Mouse (Mus musculus) urinary bladder, postnatal 14 days (tissue): Measurements from ENCODE around the gene Armc6.
"Not testable (repeated sequence)": the region's sequence is repeated elsewhere in the genome, so short reads cannot be mapped to it uniquely, and the experiment has no call there.

ENCODE experiments used
- DNase-seq: peaks from one replicate; pipeline ENCODE4 v3.0.0; 2021; ENCODE audit warnings: low spot score

Armc6 gene

GRCm38 (mm10) chr8:70230837-70231236 is 3.4 kb downstream of the Armc6 start:
- no peak for DNase-seq

- no peak for DNase-seq
Observed at GRCm38 (mm10) chr8:70227997-70228396, 6.3 kb downstream of the Armc6 start.

GRCm38 (mm10) chr8:70223341-70223740 is 10.9 kb downstream of the Armc6 start:
- peak; percentile 49 for DNase-seq

DNA sequence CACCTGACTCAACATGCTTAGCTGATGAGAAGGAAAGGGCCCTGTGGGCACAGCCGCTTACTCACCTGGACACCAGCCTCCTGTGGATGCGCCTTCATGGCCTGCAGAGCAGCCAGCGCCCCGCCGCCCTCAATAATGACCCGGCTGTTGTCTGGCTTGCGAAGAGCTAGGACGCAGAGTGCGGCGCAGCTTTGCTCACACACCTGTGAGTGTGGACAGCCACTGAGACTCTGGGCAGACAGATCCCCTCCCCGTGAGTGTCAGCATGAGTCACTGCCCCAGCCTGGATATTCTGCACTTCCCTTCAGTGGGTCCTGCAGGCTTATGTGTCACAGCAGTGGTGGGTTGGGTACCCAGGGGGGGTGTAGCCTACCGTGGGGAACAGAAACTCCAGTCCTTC is 12.2 kb downstream of the Armc6 start:
- no peak for DNase-seq

- DNase-seq = no peak
Observed at GRCm38 (mm10) chr8:70220911-70221310, 13.4 kb downstream of the Armc6 start.

DNA sequence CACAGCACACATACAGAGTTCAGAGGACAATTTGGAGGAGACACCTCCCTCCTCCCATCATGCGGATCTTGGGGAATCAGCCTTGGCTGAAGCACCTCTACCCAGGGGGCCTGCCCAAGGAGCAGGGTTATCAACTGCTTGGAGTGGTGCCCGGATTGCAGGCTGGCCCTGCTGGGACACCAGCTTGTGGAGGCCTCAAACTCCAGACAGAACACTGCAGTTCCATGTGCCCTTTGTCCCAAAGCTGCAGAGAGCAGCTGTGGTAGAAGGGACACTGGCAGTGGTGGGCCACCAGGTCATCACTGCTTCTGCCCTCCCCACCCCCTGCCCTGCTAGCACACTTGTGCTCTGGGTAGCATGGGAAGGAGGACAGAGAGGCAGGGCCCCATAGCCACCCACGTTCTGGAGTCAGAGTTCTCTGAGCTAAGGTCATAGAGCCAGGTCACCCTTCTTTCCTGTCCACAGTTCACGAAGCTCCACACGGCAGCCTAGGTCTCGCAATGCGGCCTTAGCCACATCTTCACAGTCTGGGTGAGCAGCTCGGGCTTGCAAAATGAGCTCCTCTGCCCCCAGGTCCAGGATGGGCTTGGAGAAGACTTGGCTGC is 13.9 kb downstream of the Armc6 start:
- DNase-seq = no peak

- no peak for DNase-seq
Observed at GRCm38 (mm10) chr8:70219107-70219684, 15.1 kb downstream of the Armc6 start.

DNA sequence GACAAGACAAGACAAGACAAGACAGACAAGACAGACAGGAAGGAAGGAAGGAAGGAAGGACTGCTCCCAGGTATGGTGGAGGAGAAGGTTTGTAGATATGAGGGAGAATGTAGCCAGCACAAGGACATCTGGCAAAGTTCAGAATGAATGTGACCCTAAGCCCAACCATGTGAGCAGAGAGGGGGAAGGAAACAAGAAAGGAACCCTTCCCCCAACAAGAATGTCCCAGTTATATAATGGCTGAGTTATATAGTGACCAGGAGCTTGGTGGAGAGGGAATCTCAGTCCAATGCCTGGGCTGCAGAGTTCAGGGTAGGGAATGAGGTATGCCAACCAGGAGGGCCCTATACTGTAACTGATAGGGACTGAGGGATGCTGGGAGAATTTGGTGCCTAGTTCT is 16.8 kb downstream of the Armc6 start:
- no peak for DNase-seq

DNA sequence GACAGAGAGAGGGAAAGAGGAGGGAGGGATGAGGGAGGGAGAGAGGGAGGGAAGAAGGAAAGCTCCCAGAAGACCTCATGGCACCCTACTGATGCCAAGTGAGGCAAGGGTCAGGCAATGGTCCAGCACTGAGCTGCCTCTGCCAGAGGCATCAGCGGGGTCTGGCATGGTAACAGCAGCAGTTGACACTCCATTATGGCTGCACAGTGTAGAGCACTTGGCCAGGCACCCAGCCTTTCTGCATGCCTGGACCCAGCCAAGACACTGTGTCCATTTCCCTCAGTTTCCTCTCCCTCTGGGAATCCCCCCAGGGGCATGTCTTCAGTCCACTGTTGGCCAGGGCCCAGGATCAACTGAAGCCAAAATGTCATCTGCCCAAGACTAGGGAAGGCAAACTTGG is 17.7 kb downstream of the Armc6 start:
- peak; percentile 50 for DNase-seq

GRCm38 (mm10) chr8:70216161-70216560 is 18.1 kb downstream of the Armc6 start:
- not testable (repeated sequence) for DNase-seq

DNA sequence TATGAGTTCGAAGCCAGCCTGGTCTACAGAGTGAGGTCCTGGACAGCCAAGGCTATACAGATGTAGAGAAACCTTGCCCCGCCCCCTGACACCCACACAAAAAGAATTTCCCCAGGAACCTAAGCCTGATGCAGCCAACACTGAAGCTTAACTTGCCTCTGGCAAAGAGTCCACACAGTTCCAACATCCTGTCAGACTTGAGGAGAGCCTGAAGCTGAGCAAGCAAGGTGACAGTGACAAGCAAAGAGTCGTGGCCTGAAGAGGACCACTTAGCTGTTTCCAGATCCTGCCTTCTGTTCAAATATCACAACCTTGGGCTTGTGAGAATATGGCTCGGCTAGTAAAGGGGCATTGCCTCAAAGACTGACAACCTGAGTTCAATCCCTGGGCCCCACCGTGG is 19.2 kb downstream of the Armc6 start:
- DNase-seq = no peak

DNA sequence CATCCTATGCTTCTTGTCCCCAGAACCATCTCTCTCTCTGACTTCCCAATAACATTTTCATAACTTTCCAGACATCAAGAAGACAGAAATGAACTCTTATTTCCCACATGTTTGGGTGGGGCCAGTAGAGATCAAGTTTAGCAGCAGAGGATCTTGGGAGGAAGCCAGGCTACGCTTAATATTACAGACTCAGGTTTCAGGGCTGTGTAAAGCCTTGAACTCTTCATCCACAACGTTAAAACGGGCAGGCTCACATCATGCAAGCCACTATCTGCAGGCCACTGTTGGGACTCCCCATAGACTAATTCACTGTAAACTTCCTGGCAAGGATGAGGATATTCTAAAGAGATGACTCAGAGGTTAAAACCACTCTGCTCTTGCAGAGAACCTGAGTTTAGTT is 19.9 kb downstream of the Armc6 start:
- no peak for DNase-seq

DNA sequence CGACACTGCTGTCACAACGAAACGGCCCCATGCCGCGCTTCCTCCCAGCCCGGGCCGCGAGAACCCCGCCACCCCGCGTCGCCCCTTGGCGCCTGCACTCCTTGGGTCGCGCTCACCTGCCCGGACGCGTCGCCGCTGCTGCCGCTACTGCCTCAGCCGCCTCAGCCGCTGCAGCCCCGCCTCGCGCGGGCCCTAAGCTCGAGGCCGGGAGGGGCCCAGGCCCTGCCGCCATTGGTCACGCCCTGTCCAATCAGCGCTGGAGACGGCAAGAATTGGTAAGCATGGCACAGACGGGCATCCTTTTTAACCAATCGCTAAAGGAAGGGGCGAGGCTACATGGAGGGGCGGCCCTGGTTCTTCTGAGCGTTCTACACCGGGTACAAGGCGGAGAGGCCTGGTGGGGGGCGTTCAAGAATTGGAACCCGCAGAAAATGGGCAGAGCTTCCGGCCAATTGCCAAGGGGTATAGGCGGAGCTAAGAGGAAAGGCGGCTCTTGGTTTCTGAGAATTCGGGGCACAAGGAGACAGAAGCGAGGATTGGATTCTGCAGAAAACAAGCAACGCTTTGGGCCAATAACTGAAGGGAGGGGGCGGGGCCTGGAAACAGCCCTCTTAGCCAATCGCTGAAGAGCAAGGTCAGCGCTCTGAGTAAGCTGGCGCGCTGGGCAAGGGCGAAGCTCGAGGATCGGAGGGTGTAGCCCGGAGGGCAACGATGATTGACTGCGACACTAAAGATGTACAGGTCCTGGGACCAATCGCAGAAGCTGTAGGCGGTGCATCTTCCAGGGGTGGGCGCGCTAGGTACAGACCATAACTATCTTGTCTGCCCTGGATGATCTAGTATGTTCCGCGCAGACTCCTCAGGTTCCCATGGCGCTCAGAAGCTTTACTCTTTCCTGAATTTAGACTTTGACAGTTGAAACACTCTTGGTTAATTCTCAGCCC is 21.9 kb downstream of the Armc6 start, which contains the start of gene Slc25a42:
TSS of gene Slc25a42 (minus strand) at position 194 of the 944 bp plus-strand sequence.
- peak; percentile 97 for DNase-seq

DNA sequence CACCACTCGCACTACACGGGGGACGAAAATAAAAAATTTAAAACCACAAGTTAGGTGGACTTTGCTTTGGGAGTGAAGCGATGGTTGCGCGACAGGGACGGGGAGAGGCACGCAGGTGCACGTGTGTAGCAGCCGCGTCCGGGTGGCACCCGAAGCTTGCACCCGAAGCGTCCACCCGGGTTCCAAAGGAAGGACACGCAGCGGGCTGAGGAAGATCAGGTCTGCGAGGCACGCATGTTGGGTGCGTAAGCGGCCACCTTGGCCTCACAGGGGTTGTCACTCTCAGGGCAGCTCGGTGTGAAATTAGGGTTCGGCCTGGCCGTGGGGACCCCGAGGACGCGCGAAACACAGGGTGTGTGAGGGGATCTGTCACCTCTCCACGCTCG is 22.5 kb downstream of the Armc6 start:
- peak; percentile 33 for DNase-seq

DNA sequence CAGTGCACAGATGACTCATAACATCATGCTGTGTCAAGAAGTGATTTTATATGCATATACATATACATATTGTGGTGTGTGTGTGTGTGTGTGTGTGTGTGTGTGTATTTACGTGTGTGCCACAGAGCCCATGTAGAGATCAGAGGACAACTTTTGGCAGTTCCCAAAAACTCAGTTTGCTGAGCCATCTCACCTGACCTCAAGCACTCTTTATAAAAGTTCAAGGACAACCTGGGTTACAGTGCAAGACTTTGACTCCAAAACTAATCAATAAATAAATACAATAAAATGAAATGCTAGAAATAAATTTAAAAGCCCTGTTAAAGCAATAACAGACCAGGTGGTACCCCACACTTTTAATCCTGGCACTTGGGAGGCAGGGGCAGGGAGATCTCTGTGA is 23.0 kb downstream of the Armc6 start:
- no peak for DNase-seq

DNA sequence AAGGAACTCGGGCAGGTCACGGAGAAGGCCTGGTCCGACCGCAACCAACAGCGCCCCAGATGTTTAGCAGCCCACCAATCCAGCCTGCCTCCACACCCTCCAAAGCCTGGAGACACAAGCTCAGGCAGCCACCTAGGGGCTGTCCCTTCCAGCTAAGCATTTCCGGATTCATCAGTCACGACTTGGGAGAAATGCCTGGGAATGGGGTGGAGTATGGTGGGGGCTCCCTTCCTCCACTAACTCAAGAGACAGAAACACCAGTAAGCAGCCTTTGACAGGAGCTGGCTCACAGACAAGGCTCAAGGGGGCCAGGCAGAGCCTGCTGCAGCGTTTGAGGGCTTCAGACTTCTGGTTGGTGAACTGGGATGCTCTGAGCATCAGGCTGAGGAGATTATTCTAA is 23.7 kb downstream of the Armc6 start:
- no peak for DNase-seq

DNA sequence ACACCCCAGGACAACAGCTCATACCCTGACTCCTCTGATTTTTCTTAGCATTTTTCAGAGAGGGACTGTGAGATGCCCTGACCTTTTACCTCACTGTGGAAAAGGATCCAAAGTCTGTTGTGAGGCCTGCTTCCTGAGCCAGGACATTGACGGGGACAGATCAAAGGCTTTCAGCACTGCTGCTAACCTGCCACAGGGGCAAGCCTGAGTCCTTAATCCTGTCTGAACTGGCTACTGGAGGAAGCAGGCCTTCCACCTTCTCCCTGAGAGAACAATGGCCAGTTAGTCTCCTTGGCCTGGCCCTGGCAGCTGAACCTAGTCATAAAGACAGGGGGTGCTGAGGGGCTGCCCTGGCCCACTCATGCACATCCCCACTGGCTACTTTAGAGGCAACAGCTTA is 26.1 kb downstream of the Armc6 start:
- no peak for DNase-seq

DNA sequence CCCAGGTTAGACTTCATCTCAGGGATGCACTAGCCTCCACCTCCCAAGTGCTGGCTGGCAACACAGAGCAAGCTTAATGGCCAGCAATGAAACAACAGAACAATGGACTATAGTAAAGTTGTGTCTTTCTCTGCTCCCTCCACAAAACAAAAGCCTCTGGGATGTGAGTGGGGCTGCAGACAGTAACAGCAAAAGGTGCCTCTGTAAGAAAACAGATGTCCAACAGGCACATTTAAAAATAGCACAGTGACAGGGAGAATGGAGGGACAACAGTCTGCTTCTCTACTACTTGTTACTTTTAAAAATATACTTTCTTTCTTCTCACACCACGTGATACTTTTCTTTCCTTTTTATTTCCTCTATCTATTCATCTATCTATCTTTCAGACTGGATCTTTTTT is 29.5 kb downstream of the Armc6 start:
- no peak for DNase-seq

GRCm38 (mm10) chr8:70203072-70203471 is 31.2 kb downstream of the Armc6 start:
- DNase-seq = no peak

DNA sequence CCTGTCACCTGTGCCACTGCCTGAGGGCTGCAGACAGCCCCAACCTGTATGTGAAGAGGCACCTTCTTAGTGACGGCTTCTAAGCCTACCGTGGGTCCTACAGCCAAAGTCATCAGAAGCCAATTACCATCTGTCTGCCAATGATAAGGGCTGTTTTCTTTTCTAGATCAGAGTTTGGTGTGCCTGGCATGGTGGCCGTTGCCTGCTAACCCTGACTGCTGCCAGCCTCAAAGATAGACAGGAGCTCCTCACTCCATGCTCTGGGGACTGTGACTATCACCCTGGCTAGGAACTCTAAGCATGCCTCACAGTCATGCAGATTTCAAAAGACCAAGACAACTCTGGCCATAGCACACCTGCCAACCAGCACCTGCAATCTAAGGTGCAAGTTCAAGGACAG is 32.8 kb downstream of the Armc6 start:
- DNase-seq = no peak

- DNase-seq = peak; percentile 57
Observed at GRCm38 (mm10) chr8:70200098-70200681, 34.1 kb downstream of the Armc6 start.

GRCm38 (mm10) chr8:70197603-70198002 is 36.7 kb downstream of the Armc6 start:
- DNase-seq = no peak

DNA sequence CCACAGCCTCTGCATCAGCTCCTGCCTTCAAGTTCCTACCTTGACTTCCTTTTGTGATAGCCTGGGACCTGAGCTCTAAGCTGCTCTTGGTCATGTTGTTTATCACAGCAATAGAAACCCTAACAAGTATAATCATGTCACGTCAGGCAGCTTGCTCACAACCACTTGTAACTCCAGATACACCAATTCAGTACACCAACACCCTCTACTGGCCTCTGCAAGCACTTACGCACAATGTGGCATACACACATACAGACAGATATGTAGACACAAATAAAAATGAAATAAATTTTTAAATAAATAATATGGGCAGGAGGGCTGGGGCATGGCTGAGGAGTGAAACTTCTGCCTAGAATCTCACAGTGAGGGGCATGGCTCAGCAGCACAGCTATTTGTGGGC is 38.5 kb downstream of the Armc6 start:
- no peak for DNase-seq
